Mouse (Mus musculus): Measurements from ENCODE around the gene Ankzf1. TPM values are rescaled to one million over a fixed set of nuclear protein-coding genes. Genes with fewer than 3 reads are reported as not detected.

Ankzf1 gene
- polyA plus RNA-seq, 1 experiment from 2014 or later: 26.5 TPM

DNA sequence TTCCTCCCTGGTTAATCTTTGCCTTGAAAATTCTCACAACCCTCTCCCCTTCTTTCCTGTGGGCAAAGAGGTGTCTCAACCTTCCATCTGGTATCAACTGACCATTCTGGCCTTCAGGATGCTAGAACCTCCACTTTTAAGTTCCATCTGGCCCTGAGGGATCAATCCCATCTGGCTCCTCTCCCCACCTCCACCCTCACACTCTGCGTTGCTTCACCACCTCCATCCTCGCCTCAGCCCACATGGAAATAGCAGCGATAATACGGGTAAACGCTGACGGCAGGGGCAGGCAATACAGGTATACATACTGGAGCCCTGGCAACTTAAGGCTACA lies 25.9 kb downstream of the Ankzf1 start:
- H3K9ac ChIP-seq (ENCODE audit: low read length): peak overlapping the region; percentile 77
- peak overlapping the region; percentile 81 for H3K27ac ChIP-seq (ENCODE audit: low read length)
- H3K27me3 ChIP-seq (ENCODE audit: control insufficient read depth, insufficient read depth, low read length): peaks cover 3% of the 10 kb centered on the region; the same call in 1 of the 2 replicates
- no peaks in the 10 kb centered on the region for H3K9me3 ChIP-seq (replicated peaks; ENCODE audit: control insufficient read depth, low read length)
- WGBS: 2% methylated on average over 6 of the region's 6 CpGs
- peak overlapping the region; percentile 66 for H3K4me3 ChIP-seq (replicated peaks; ENCODE audit: low read length)
- H3K4me2 ChIP-seq (ENCODE audit: low read depth, low read length): peak overlapping the region; percentile 90
- peaks cover 18% of the 10 kb centered on the region for H3K4me1 ChIP-seq (ENCODE audit: control insufficient read depth, insufficient read depth, low read length)
- H3K36me3 ChIP-seq (ENCODE audit: control insufficient read depth, insufficient read depth, low read length): peaks cover 9% of the 10 kb centered on the region
- no peak for ATAC-seq (ENCODE audit: insufficient read depth, low FRiP score)

DNA sequence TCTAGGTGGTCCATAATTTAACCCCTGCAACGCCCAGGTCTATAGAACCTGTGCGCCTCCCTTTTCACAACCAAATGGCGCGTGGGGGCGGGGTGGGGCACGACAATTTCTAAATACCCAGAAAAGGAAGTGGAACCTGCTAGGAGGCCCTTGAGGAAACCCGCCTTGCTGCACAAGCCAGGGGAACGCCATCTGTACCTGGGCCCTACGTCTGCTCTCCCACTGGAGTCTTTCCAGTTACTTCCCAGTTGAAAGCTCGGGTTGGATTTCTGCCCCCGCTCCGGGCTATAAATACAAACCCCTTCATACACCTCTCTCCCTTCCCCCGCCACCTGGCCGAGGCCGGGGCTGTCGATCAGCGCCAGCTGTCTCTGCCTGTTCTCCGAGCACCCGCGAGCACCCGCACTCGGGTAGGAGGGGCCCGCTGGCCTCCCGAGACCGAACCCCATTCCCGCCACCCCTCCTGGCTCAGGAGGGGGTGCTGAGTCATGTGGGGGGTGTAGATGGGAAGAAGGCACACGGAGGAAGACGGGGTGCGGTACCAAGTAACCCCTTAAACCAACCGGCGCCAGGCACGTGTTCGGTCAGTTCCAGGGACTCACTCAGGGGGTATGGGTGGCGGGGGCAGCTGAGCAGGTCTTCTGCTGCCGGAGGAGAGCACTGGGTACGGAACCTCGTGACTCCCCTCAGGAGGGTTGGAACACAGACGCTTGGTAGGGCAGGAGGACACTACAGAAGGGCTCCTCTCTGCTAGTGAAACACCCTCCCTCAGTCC lies 26.5 kb downstream of the Ankzf1 start:
- Histone ChIP-seq H3K4me1 (ENCODE audit: control insufficient read depth, insufficient read depth, low read length) (peaks cover 14% of the 10 kb centered on the region), H3K27me3 (ENCODE audit: control insufficient read depth, insufficient read depth, low read length) (peaks cover 3% of the 10 kb centered on the region; the same call in 1 of the 2 replicates), H3K9ac (ENCODE audit: low read length) (peak overlapping the region; percentile 77), H3K9me3 (replicated peaks; ENCODE audit: control insufficient read depth, low read length) (no peaks in the 10 kb centered on the region), H3K4me2 (ENCODE audit: low read depth, low read length) (peak overlapping the region; percentile 90), H3K36me3 (ENCODE audit: control insufficient read depth, insufficient read depth, low read length) (peaks cover 6% of the 10 kb centered on the region), H3K4me3 (replicated peaks; ENCODE audit: low read length) (peak overlapping the region; percentile 66), H3K27ac (ENCODE audit: low read length) (peak overlapping the region; percentile 81)
- ATAC-seq (ENCODE audit: insufficient read depth, low FRiP score): 0 out of 2 replicates have a peak, but pooled peaks have one; percentile 7
- 1% methylated on average over 38 of the region's 38 CpGs for WGBS

DNA sequence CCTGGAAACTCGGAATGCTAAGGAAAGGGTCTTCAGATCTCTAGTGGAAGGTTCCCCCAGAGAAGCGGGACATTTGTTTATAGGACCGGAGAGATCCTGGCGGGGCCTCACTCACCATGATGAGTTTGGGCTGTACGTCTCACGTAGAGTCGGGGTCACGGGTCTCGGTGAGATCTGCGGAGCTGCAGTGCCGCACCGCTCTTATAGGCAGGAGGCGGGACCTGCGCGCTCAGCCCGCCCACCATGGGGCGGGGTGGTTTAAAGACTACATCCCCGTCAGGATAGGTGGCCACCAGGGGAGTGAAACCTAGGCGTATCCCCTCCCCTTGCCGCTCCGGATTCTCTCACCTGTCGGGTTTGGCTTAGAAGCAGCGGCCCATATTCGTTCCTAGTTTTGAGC lies 27.1 kb downstream of the Ankzf1 start:
- whole genome bisulfite sequencing: under 1% methylated on average over 24 of the region's 24 CpGs
- peak overlapping the region; percentile 77 for H3K9ac ChIP-seq (ENCODE audit: low read length)
- H3K9me3 ChIP-seq (replicated peaks; ENCODE audit: control insufficient read depth, low read length): no peaks in the 10 kb centered on the region
- peak overlapping the region; percentile 90 for H3K4me2 ChIP-seq (ENCODE audit: low read depth, low read length)
- H3K27me3 ChIP-seq (ENCODE audit: control insufficient read depth, insufficient read depth, low read length): peaks cover 3% of the 10 kb centered on the region; the same call in 1 of the 2 replicates
- peaks cover 10% of the 10 kb centered on the region for H3K4me1 ChIP-seq (ENCODE audit: control insufficient read depth, insufficient read depth, low read length)
- peak overlapping the region; percentile 66 for H3K4me3 ChIP-seq (replicated peaks; ENCODE audit: low read length)
- peak; percentile 91 for ATAC-seq (ENCODE audit: insufficient read depth, low FRiP score)
- peak overlapping the region; percentile 81 for H3K27ac ChIP-seq (ENCODE audit: low read length)
- peaks cover 4% of the 10 kb centered on the region; the same call in 1 of the 2 replicates for H3K36me3 ChIP-seq (ENCODE audit: control insufficient read depth, insufficient read depth, low read length)

DNA sequence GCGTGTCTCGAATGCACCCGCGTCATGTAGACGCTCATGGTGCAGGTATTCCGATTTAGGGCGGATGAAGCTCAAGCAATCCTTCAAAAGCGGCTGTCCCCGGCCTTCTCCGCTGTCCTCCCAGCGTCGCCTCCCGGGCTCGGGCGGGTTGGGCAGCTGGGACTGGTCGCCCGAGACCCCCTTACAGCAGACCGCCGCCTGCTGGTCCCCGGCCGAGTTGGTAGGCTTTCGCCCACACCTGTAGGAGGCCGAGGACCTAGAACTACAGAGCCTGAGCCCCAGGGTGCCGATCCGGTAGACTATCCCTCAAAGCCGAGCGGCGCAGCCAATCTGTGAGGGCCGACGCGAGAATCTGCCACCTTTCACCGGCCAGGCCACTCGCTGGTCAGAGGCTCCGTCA lies 27.6 kb downstream of the Ankzf1 start, which contains the start of gene Tuba4a:
TSS of gene Tuba4a (minus strand) at position 335 of the 400 bp plus-strand sequence.
- H3K4me3 ChIP-seq (replicated peaks; ENCODE audit: low read length): peak within 1 kb of the TSS; percentile 66
- peak within 1 kb of the TSS; percentile 81 for H3K27ac ChIP-seq (ENCODE audit: low read length)
- peaks cover 3% of the 10 kb centered on the region; the same call in 1 of the 2 replicates for H3K27me3 ChIP-seq (ENCODE audit: control insufficient read depth, insufficient read depth, low read length)
- peak within 1 kb of the TSS; percentile 90 for H3K4me2 ChIP-seq (ENCODE audit: low read depth, low read length)
- peak within 1 kb of the TSS; percentile 77 for H3K9ac ChIP-seq (ENCODE audit: low read length)
- whole genome bisulfite sequencing: 2% methylated on average over 33 of the region's 34 CpGs
- H3K9me3 ChIP-seq (replicated peaks; ENCODE audit: control insufficient read depth, low read length): no peaks in the 10 kb centered on the region
- peaks cover 10% of the 10 kb centered on the region for H3K4me1 ChIP-seq (ENCODE audit: control insufficient read depth, insufficient read depth, low read length)
- peak; percentile 44; the same call in 1 of the 2 replicates for ATAC-seq (ENCODE audit: insufficient read depth, low FRiP score)
- peaks cover 4% of the 10 kb centered on the region; the same call in 1 of the 2 replicates for H3K36me3 ChIP-seq (ENCODE audit: control insufficient read depth, insufficient read depth, low read length)

DNA sequence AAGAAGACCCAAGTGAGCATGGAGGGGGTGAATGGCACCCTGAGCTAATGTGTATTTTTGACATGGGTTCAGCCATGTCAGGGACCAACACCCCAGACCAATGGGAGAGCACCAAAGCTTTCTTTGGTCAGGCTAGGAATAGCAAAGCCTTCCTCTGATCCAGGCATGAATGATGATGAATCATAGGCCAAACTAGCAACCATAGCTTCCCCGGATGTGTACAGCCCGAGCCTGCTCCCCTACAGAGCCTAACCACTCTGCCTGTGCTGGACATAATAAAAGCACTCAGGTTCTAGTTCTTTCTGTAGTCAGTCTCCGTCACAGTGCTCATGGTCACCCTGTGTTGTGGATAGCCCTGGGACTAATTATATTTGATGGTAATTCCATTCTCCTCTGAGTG lies 29.6 kb downstream of the Ankzf1 start:
- WGBS: 71% methylated on average over 3 of the region's 3 CpGs
- no peak overlapping the region for H3K4me2 ChIP-seq (ENCODE audit: low read depth, low read length)

DNA sequence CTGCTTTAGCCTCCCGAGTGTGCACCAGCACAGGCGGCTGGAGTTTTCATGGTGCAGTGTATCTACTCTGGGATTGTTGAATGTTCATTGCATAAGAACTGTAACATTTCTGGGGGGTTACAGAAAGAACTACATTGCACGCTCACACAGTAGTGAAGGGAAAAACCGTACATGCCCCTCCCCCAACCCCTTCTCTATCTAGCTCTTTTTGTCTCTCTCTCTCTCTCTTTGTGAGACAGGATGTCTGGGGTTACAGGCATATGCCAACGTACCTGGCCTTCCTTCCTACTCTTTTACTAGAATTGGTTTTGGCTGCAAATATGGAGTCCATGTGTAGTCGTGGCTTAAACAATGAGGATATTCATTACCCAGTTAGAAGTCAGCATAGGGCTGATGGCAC lies 31.0 kb downstream of the Ankzf1 start:
- H3K4me1 ChIP-seq (ENCODE audit: control insufficient read depth, insufficient read depth, low read length): peaks cover 5% of the 10 kb centered on the region
- no peak for ATAC-seq (ENCODE audit: insufficient read depth, low FRiP score)
- no peak overlapping the region for H3K4me2 ChIP-seq (ENCODE audit: low read depth, low read length)
- H3K27ac ChIP-seq (ENCODE audit: low read length): no peak overlapping the region
- H3K36me3 ChIP-seq (ENCODE audit: control insufficient read depth, insufficient read depth, low read length): no peaks in the 10 kb centered on the region
- 76% methylated on average over 6 of the region's 6 CpGs for WGBS
- H3K27me3 ChIP-seq (ENCODE audit: control insufficient read depth, insufficient read depth, low read length): peaks cover 3% of the 10 kb centered on the region; the same call in 1 of the 2 replicates
- H3K9me3 ChIP-seq (replicated peaks; ENCODE audit: control insufficient read depth, low read length): no peaks in the 10 kb centered on the region
- no peak overlapping the region for H3K9ac ChIP-seq (ENCODE audit: low read length)
- no peak overlapping the region for H3K4me3 ChIP-seq (replicated peaks; ENCODE audit: low read length)

More for the DNA sequence above, 29.6 kb downstream of the Ankzf1 start:
- ATAC-seq (ENCODE audit: insufficient read depth, low FRiP score): no peak
- Histone ChIP-seq H3K4me3 (replicated peaks; ENCODE audit: low read length) (no peak overlapping the region), H3K27ac (ENCODE audit: low read length) (no peak overlapping the region), H3K9ac (ENCODE audit: low read length) (no peak overlapping the region), H3K36me3 (ENCODE audit: control insufficient read depth, insufficient read depth, low read length) (no peaks in the 10 kb centered on the region), H3K9me3 (replicated peaks; ENCODE audit: control insufficient read depth, low read length) (no peaks in the 10 kb centered on the region), H3K27me3 (ENCODE audit: control insufficient read depth, insufficient read depth, low read length) (peaks cover 3% of the 10 kb centered on the region; the same call in 1 of the 2 replicates), H3K4me1 (ENCODE audit: control insufficient read depth, insufficient read depth, low read length) (peaks cover 10% of the 10 kb centered on the region)

DNA sequence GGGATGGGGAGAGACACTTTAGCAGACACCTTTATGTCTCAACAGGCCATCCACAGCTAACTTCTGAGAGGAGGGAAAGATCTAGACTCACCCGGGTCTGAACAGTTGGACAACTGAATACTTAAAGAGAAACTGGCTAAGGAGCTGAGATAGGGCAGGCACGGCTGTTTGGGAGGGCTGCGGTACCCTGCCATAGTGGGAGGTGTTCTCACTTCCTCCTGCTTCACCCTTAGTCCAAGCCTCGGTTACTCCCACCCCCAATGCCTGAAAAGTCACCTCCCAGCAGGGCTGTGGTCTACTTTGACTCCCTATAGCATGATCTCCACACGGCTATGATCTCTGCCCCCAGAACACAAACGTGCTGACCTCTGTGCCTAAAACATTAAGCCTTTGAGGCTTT lies 31.6 kb downstream of the Ankzf1 start:
- Histone ChIP-seq H3K27me3 (ENCODE audit: control insufficient read depth, insufficient read depth, low read length) (peaks cover 3% of the 10 kb centered on the region; the same call in 1 of the 2 replicates), H3K9ac (ENCODE audit: low read length) (no peak overlapping the region), H3K9me3 (replicated peaks; ENCODE audit: control insufficient read depth, low read length) (no peaks in the 10 kb centered on the region), H3K4me1 (ENCODE audit: control insufficient read depth, insufficient read depth, low read length) (peaks cover 5% of the 10 kb centered on the region), H3K27ac (ENCODE audit: low read length) (no peak overlapping the region), H3K4me2 (ENCODE audit: low read depth, low read length) (no peak overlapping the region), H3K36me3 (ENCODE audit: control insufficient read depth, insufficient read depth, low read length) (no peaks in the 10 kb centered on the region), H3K4me3 (replicated peaks; ENCODE audit: low read length) (no peak overlapping the region)
- no peak for ATAC-seq (ENCODE audit: insufficient read depth, low FRiP score)
- WGBS: 65% methylated on average over 6 of the region's 6 CpGs

DNA sequence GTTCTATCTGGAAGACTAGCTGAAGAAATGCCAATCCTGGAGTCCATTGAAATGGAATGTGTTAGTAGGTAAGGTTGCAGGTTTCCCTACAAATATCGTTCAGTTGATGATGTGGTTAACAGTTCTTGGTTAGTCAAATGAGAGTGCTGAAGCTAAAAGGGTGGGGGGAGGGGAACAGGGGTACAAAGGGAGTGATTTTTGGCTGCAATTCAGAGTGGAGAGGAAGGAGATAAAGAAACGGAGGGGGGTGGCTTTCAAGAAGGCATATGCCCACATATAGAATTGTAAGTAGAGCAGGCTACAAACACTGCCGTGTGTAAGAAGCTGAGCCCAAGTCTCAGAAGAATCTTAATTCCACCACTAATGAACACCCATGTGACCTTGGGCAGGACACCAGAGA lies 33.5 kb downstream of the Ankzf1 start:
- Histone ChIP-seq H3K27me3 (ENCODE audit: control insufficient read depth, insufficient read depth, low read length) (0 out of 2 replicates have a peak, but pooled peaks cover 3% of the 10 kb centered on the region), H3K27ac (ENCODE audit: low read length) (no peak overlapping the region), H3K4me2 (ENCODE audit: low read depth, low read length) (no peak overlapping the region), H3K36me3 (ENCODE audit: control insufficient read depth, insufficient read depth, low read length) (no peaks in the 10 kb centered on the region), H3K9ac (ENCODE audit: low read length) (no peak overlapping the region), H3K4me3 (replicated peaks; ENCODE audit: low read length) (no peak overlapping the region), H3K9me3 (replicated peaks; ENCODE audit: control insufficient read depth, low read length) (no peaks in the 10 kb centered on the region), H3K4me1 (ENCODE audit: control insufficient read depth, insufficient read depth, low read length) (no peaks in the 10 kb centered on the region)
- 59% methylated on average over 3 of the region's 3 CpGs for WGBS
- no peak for ATAC-seq (ENCODE audit: insufficient read depth, low FRiP score)

DNA sequence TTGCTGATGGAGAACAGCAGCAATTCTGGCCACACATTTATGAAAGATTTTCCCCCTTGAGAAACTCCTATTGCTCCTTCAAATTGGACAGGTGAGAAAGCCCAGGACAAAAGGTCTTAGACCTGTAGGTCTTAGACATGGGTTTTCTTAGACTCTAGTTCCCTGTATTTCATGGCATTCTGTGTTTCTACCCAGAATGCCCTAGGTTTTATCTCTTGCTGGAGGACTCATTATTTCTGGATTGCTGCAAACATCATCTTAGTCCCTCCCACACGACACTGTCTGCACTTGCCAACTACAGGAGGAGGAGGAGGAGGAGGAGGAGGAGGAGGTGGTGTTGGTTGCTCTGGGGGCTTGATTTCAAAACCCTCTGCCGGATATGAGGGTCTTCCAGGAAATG lies 34.2 kb downstream of the Ankzf1 start:
- no peak overlapping the region for H3K4me3 ChIP-seq (replicated peaks; ENCODE audit: low read length)
- 56% methylated on average over 2 of the region's 2 CpGs for WGBS
- ATAC-seq (ENCODE audit: insufficient read depth, low FRiP score): no peak
- H3K36me3 ChIP-seq (ENCODE audit: control insufficient read depth, insufficient read depth, low read length): no peaks in the 10 kb centered on the region
- H3K4me1 ChIP-seq (ENCODE audit: control insufficient read depth, insufficient read depth, low read length): no peaks in the 10 kb centered on the region
- H3K4me2 ChIP-seq (ENCODE audit: low read depth, low read length): no peak overlapping the region
- no peaks in the 10 kb centered on the region for H3K9me3 ChIP-seq (replicated peaks; ENCODE audit: control insufficient read depth, low read length)
- H3K9ac ChIP-seq (ENCODE audit: low read length): no peak overlapping the region
- no peak overlapping the region for H3K27ac ChIP-seq (ENCODE audit: low read length)
- no peaks in the 10 kb centered on the region for H3K27me3 ChIP-seq (ENCODE audit: control insufficient read depth, insufficient read depth, low read length)
